Mouse (Mus musculus) left cerebral cortex, adult 11 months (tissue): ENCODE data around the gene Gm17949.

Experiments used
- DNase-seq: peaks from one replicate; pipeline ENCODE4 v3.0.0; 2022; ENCODE audit warnings: low spot score

The Gm17949 gene

GRCm38 (mm10) chr17:57011236-57012141, at the start of gene Gm17949, which contains the start of gene Gtf2f1:
Gene Gm17949 (plus strand): TSS chr17:57011469.
Gene Gtf2f1 (minus strand): TSS chr17:57011288.
- peak; percentile 94 for DNase-seq

- no peak for DNase-seq
Observed at GRCm38 (mm10) chr17:56961880-56962279, 49.4 kb upstream of the Gm17949 start.

- DNase-seq = no peak
Observed at GRCm38 (mm10) chr17:56962642-56963405, 48.4 kb upstream of the Gm17949 start.

- no peak for DNase-seq
Observed at GRCm38 (mm10) chr17:56963646-56964045, 47.6 kb upstream of the Gm17949 start.

GRCm38 (mm10) chr17:56969321-56969720, 41.9 kb upstream of the Gm17949 start:
- DNase-seq = no peak

- no peak for DNase-seq
Observed at GRCm38 (mm10) chr17:56970081-56970480, 41.2 kb upstream of the Gm17949 start.

GRCm38 (mm10) chr17:56973956-56974707, 37.1 kb upstream of the Gm17949 start:
- DNase-seq = no peak

- DNase-seq = no peak
Observed at GRCm38 (mm10) chr17:56974708-56975240, 36.5 kb upstream of the Gm17949 start.

- DNase-seq = no peak
Observed at GRCm38 (mm10) chr17:56975391-56975790, 35.9 kb upstream of the Gm17949 start.

GRCm38 (mm10) chr17:56976531-56977390, 34.5 kb upstream of the Gm17949 start:
- no peak for DNase-seq

GRCm38 (mm10) chr17:56979524-56979923, 31.7 kb upstream of the Gm17949 start:
- DNase-seq = no peak

- no peak for DNase-seq
Observed at GRCm38 (mm10) chr17:56981049-56981448, 30.2 kb upstream of the Gm17949 start.

- no peak for DNase-seq
Observed at GRCm38 (mm10) chr17:56982013-56982412, 29.3 kb upstream of the Gm17949 start, which contains the start of gene Acer1. Gene Acer1 (minus strand): TSS chr17:56982126.

GRCm38 (mm10) chr17:56984886-56985285, 26.4 kb upstream of the Gm17949 start:
- no peak for DNase-seq

- no peak for DNase-seq
Observed at GRCm38 (mm10) chr17:56985656-56986055, 25.6 kb upstream of the Gm17949 start.

- DNase-seq = no peak
Observed at GRCm38 (mm10) chr17:56986105-56986805, 25.0 kb upstream of the Gm17949 start.

- no peak for DNase-seq
Observed at GRCm38 (mm10) chr17:56988441-56988840, 22.8 kb upstream of the Gm17949 start.

- DNase-seq = no peak
Observed at GRCm38 (mm10) chr17:56988921-56989430, 22.3 kb upstream of the Gm17949 start.

GRCm38 (mm10) chr17:56989467-56990114, 21.7 kb upstream of the Gm17949 start:
- DNase-seq = peak; percentile 77
